Mouse (Mus musculus) megakaryocyte progenitor cell, adult 5-6 weeks (primary cell): ENCODE data around the gene Slc4a1ap. TPM values are rescaled to one million over a fixed set of nuclear protein-coding genes. Genes with fewer than 3 reads are reported as not detected.

Experiments
- ATAC-seq: replicated peaks from 2 replicates; pipeline ENCODE4 v1.8.0; 2016; ENCODE audit warnings: mild to moderate bottlenecking, moderate TSS enrichment, inconsistent platforms; ENCODE audit not compliant: poor library complexity
- total RNA-seq, 2 experiments: library from RNA; stranded (forward) in 1 of 2; stranded (reverse) in 1 of 2; fragments of 157-497, 149-512 nt in 1 of 2; fragments of 200-1000 nt in 1 of 2; gene quantifications; 2 replicates each; pipeline versions ENCODE4 v1.2.3 to v1.2.4; 2015 to 2017

The Slc4a1ap gene
- total RNA-seq, 2 experiments from 2014 or later: 46.5 to 65.9 TPM

DNA sequence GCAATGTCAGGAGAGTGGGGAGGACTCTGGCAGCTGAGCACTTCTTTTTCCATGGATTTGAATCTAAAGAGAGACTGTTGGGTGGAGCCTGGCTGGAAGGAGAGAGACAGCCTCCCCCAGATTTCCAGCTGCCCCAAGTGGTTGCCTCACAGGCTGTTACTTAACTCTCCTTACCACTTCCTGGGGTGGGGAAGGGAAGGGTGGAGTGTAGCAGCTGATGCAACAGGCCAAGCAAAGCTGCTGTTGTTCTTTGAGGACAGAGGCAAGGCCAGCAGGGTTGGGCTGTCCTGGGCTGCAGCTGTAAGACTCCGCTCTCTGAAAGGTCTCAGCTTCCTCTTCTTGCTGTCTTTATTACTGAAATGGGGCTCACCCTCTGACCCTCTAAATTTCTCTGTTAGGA lies 75.6 kb downstream of the Slc4a1ap start:
- peak; percentile 89 for ATAC-seq

GRCm38 (mm10) chr5:31603766-31604165 lies 77.0 kb downstream of the Slc4a1ap start:
- no peak for ATAC-seq

- no peak for ATAC-seq
Measured at GRCm38 (mm10) chr5:31606151-31606550, 79.4 kb downstream of the Slc4a1ap start.

Other genes starting within 250 kb of the Slc4a1ap start
- gene Ift172, start 235.9 kb upstream of the Slc4a1ap start, total RNA-seq (2015): 7.3 and 11.1 TPM in 2 replicates
- gene Ift172, start 235.9 kb upstream of the Slc4a1ap start, total RNA-seq (2017): 20.8 and 33.0 TPM in 2 replicates
- not detected in 2 replicates for gene Fndc4, start 230.9 kb upstream of the Slc4a1ap start, total RNA-seq (2015)
- not detected in 2 replicates for gene Fndc4, start 230.9 kb upstream of the Slc4a1ap start, total RNA-seq (2017)
- not detected in 2 replicates for gene Gckr, start 229.6 kb upstream of the Slc4a1ap start, total RNA-seq (2015)
- gene Gckr, start 229.6 kb upstream of the Slc4a1ap start, total RNA-seq (2017): not detected in 2 replicates
- 10.3 and 12.5 TPM in 2 replicates for gene Zfp512, start 74.6 kb upstream of the Slc4a1ap start, total RNA-seq (2015)
- gene Zfp512, start 74.6 kb upstream of the Slc4a1ap start, total RNA-seq (2017): 25.3 and 35.0 TPM in 2 replicates
- 0.05 TPM in 1 of 2 replicates, not detected in the other for gene 4930548H24Rik, start 41.3 kb upstream of the Slc4a1ap start, total RNA-seq (2015)
- 0.37 and 0.68 TPM in 2 replicates for gene 4930548H24Rik, start 41.3 kb upstream of the Slc4a1ap start, total RNA-seq (2017)
- gene Gpn1, start 32.3 kb upstream of the Slc4a1ap start, total RNA-seq (2015): 19.6 and 23.1 TPM in 2 replicates
- gene Gpn1, start 32.3 kb upstream of the Slc4a1ap start, total RNA-seq (2017): 31.6 and 48.5 TPM in 2 replicates
- 17.0 and 18.2 TPM in 2 replicates for gene Supt7l, start 812 bp downstream of the Slc4a1ap start, total RNA-seq (2015)
- 19.2 and 20.1 TPM in 2 replicates for gene Supt7l, start 812 bp downstream of the Slc4a1ap start, total RNA-seq (2017)
- gene Mrpl33, start 69.9 kb downstream of the Slc4a1ap start, total RNA-seq (2015): 434 and 492 TPM in 2 replicates
- 218 and 315 TPM in 2 replicates for gene Mrpl33, start 69.9 kb downstream of the Slc4a1ap start, total RNA-seq (2017)
- gene Rbks, start 170.6 kb downstream of the Slc4a1ap start, total RNA-seq (2015): 25.8 and 34.6 TPM in 2 replicates
- 17.7 and 29.3 TPM in 2 replicates for gene Rbks, start 170.6 kb downstream of the Slc4a1ap start, total RNA-seq (2017)
- 101 and 117 TPM in 2 replicates for gene Babam2, start 170.7 kb downstream of the Slc4a1ap start, total RNA-seq (2015)
- 37.7 and 44.2 TPM in 2 replicates for gene Babam2, start 170.7 kb downstream of the Slc4a1ap start, total RNA-seq (2017)